Mouse (Mus musculus): ENCODE measurements around the gene Tectb.

The Tectb gene

GRCm38 (mm10) chr19:55213617-55214340 lies 33.2 kb downstream of the Tectb start:
- DNase-seq, result no peak

GRCm38 (mm10) chr19:55216876-55217275 lies 36.3 kb downstream of the Tectb start:
- no peak for DNase-seq

DNA sequence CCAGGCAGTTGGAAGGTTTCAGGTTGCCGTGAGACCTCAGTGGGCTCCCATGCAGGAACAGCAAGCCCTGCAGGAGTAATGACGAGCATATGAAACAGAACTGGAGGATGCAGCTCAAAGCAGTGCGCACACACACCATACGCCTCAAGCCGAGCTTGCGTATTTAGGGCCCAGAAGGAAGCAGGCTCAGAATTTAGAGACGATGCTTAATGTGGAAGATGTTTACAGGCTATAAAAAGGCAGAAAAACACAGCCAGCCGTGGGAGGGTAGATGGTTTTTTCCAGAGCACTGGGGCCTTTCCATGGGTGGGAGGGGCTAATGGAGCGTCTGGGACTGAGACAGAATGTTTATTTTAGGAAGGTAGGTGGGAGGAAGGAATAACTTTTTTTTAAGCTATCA lies 36.8 kb downstream of the Tectb start:
- DNase-seq, result no peak

DNA sequence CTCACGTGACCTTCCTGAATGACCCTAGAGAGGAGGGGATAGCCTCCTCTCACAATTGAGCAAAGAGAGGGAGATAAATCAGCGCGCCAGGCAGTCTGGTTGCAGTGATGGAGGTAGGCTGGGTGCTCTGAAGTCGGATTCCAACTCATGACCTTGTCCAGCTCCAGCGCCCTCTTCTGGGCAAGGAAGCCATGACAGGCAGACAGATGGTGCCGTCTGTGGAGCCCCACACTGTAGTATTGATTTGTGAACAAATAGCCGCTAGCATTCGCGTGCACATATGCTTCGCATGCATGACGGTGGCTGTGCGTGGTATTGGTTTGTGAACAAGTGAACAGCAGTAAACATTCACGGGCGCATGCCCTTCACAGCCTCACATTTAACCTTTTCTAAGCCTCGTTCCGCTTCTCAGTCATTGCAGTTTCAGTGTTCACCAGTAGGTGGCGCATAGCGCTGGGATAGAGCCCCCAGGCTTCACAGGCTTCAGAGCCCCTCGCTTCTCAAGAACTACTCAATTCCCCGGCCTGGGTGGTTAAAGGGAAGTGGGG lies 37.7 kb downstream of the Tectb start:
- DNase-seq, result peak; percentile 63

- no peak for DNase-seq
Measured at GRCm38 (mm10) chr19:55218741-55219221, 38.2 kb downstream of the Tectb start.

GRCm38 (mm10) chr19:55219359-55219758 lies 38.8 kb downstream of the Tectb start:
- DNase-seq, result no peak

GRCm38 (mm10) chr19:55221208-55221607 lies 40.7 kb downstream of the Tectb start:
- no peak for DNase-seq

- no peak for DNase-seq
Measured at GRCm38 (mm10) chr19:55222268-55222667, 41.7 kb downstream of the Tectb start.

DNA sequence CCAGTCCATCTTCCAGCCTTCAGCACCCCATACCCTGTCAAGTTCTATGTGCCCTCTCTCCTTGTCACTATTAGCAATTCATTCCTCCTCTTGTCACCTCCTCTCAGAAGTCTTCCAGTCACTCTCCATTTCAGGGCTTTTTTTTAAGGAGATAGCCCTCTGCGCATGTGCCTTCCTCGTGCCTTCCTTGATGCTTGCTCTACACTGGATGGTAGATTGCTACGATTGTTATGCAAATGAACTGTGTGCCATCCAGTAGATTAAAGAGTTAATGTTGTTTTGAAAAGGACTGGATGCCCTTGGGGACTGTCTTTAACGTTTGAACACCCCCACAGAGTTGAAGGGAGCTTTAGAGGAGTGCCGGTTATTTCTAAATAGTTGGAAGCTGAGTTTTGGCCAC lies 46.1 kb downstream of the Tectb start:
- DNase-seq, result no peak

GRCm38 (mm10) chr19:55227135-55227534 lies 46.6 kb downstream of the Tectb start:
- no peak for DNase-seq

DNA sequence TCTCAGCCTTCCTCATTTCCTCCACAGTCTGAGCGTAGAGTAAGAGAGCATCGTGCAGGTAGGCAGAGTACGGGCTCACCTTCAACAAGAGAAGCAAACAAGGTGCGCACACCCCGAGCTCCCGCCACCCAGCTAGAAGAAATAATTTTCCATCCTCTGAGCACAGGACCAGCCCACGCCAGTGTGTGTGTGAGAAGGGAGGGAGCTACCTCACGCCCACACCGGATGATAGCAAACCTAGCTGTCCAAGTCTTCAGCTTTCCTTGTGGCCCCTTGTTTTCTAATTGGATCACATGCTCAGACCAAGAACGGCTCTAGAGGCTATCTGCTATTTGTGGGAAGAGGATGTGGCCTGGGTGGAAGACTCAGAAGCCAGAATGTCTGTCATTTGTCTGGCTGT lies 50.5 kb downstream of the Tectb start:
- DNase-seq, result no peak

DNA sequence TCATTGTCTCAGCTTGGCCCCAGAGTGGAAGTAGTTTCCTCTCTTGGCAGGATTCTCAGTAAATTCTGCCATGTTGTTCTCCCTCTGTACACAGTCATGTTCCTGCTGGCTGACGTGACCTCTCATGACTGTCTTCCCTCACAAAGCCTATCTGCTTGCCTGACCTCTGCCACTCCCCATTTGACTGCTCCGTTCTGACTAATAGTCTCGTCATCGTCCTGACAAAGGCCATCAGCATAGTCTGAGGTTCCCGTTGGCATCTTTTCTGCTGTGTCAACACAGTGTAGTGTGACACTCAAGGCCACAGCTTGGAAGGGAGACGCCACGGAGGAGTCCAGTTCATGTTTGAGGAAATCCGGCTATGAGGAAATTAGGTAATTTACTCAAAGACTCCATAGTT lies 51.6 kb downstream of the Tectb start:
- no peak for DNase-seq

DNA sequence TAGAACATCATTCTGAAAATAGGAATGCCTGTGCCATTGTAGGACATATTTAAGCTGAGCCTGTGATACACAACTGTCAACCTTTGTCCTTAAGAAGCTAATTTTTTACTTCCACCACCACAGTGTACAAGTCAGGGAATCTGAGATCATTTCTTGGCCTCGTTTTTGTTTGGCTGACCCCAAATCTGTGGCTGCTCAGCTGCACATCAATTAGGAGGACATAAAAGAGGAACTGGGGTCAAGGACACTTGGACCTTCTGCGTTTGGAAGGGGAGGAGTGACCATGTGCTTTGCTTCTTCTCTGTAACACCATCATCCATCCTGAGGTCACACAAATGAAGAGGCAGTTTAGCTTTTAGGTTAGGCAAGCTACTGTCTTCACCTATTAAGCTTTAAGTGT lies 55.5 kb downstream of the Tectb start:
- no peak for DNase-seq

DNA sequence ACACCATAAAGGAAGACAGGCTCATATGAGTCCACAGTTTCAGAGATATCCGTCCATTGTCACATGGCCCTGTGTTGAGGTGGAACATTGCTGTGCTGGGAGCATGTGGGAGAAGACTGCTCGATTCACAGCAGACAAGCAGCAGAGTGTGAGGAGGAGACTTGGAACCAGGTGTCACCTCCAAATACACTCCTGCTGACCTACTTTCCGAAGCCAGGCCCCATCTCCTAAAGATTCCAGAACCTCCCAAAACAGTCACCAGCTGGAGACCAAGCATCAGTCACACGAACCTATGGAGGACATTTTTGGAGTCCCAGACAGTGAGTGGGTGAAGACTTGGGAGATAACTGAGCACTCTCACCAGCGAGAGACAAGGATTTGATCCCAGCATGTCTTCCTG lies 56.0 kb downstream of the Tectb start:
- DNase-seq, result no peak

DNA sequence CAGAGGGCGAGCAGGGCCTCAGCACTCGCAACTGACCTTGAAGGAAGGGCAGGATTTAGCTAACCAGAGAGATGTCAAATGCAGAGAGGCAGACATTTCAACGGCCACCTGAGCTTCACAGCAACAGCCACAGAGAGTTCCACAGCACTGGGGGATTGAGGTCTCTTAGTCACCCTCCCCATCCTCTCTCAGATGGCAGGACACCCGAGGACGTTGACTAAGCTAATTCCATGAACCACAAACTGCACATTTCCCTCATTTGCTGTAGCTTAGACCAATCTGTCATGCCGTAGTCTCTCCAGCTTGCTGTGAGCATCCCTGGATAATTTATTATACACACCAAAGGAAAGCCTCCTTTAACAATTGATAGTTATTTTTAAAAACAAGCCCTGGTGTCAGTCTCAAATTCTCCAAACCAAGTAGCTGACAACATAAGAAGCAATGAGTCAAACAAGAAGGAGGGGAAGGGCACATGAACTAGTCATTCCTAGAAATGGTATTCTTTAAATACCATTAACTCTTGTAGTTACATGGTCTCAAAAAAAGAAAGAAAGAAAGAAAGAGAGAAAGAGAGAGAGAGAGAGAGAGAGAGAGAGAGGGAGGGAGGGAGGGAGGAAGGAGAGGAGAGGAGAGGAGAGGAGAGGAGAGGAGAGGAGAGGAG lies 59.4 kb downstream of the Tectb start:
- no peak for DNase-seq

DNA sequence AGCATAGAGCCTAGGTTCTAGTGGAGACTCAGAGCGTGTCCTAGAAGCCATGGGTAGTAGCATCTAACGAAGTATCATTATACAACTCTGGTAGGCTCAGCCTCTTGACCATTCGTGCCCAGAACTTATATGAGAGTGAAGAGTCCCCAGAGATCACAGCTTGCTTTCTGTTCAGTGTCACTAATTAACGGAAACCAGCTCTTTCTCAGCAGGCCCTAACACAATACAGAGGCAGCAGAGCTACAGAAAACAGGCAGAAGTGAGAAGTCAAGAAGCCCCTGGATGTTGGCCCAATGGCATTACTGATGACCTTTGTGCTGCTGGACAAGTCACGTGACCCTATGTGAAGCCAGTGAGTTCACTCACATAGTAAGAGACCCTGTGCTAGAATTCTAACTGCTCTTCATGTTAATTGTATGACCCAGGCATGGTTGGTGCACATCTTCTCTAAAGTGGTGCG lies 60.7 kb downstream of the Tectb start, which contains the start of gene Gucy2g:
TSS of gene Gucy2g (minus strand) at position 51 of the 460 bp plus-strand sequence.
- DNase-seq, result no peak

- no peak for DNase-seq
Measured at GRCm38 (mm10) chr19:55244791-55245231, 64.3 kb downstream of the Tectb start.

Data from cerebellum, adult 11 months (tissue).